Mouse (Mus musculus) left cerebral cortex, adult 8-10 months (tissue): ENCODE data around the gene 4930558K02Rik. TPM values are rescaled to one million over a fixed set of nuclear protein-coding genes. Genes with fewer than 3 reads are reported as not detected.

Source experiments
- DNase-seq, 2 experiments: peaks; one replicate each; pipeline ENCODE4 v3.0.0; 2022; ENCODE audit warnings: low spot score in 2 of 2
- total RNA-seq, 4 experiments: library from RNA; stranded (reverse); gene quantifications; 2 replicates each; pipeline ENCODE4 v1.2.4; 2022

The 4930558K02Rik gene
- total RNA-seq, 4 experiments from 2014 or later: 0.36 TPM; not detected in 3

- DNase-seq: no peak
Measured at GRCm38 (mm10) chr1:161955846-161956245, 23.6 kb downstream of the 4930558K02Rik start.

- no peak for DNase-seq
Measured at GRCm38 (mm10) chr1:161952599-161952998, 26.8 kb downstream of the 4930558K02Rik start.

- no peak for DNase-seq
Measured at GRCm38 (mm10) chr1:161951009-161951779, 28.2 kb downstream of the 4930558K02Rik start.

GRCm38 (mm10) chr1:161942082-161942481 is 37.4 kb downstream of the 4930558K02Rik start:
- no peak for DNase-seq

GRCm38 (mm10) chr1:161932286-161932685 is 47.1 kb downstream of the 4930558K02Rik start:
- DNase-seq: no peak

GRCm38 (mm10) chr1:161931817-161932216 is 47.6 kb downstream of the 4930558K02Rik start:
- no peak for DNase-seq

- no peak for DNase-seq
Measured at GRCm38 (mm10) chr1:161931313-161931712, 48.1 kb downstream of the 4930558K02Rik start.

- no peak for DNase-seq
Measured at GRCm38 (mm10) chr1:161927976-161928375, 51.5 kb downstream of the 4930558K02Rik start.

GRCm38 (mm10) chr1:161925281-161925805 is 54.1 kb downstream of the 4930558K02Rik start:
- no peak for DNase-seq

- no peak for DNase-seq
Measured at GRCm38 (mm10) chr1:161924321-161924720, 55.1 kb downstream of the 4930558K02Rik start.

- DNase-seq: no peak
Measured at GRCm38 (mm10) chr1:161921928-161922327, 57.5 kb downstream of the 4930558K02Rik start.

- no peak for DNase-seq
Measured at GRCm38 (mm10) chr1:161920475-161921454, 58.7 kb downstream of the 4930558K02Rik start.

GRCm38 (mm10) chr1:161919594-161919993 is 59.8 kb downstream of the 4930558K02Rik start:
- no peak for DNase-seq

GRCm38 (mm10) chr1:161918682-161919372 is 60.6 kb downstream of the 4930558K02Rik start:
- no peak for DNase-seq

- no peak for DNase-seq
Measured at GRCm38 (mm10) chr1:161917940-161918484, 61.4 kb downstream of the 4930558K02Rik start.

- DNase-seq: no peak
Measured at GRCm38 (mm10) chr1:161916036-161916435, 63.4 kb downstream of the 4930558K02Rik start.

GRCm38 (mm10) chr1:161913648-161913984 is 65.8 kb downstream of the 4930558K02Rik start:
- DNase-seq: no peak

- no peak for DNase-seq
Measured at GRCm38 (mm10) chr1:161912940-161913647, 66.3 kb downstream of the 4930558K02Rik start.

GRCm38 (mm10) chr1:161909074-161909473 is 70.4 kb downstream of the 4930558K02Rik start:
- no peak for DNase-seq

- no peak for DNase-seq
Measured at GRCm38 (mm10) chr1:161907795-161908457, 71.5 kb downstream of the 4930558K02Rik start.
